8 mouse cellular contexts compared by ENCODE assay signal in genomic region chr2:160730797-160731116, GRCm38 (mm10). TPM values are rescaled to one million over a fixed set of nuclear protein-coding genes. Genes with fewer than 3 reads are reported as not detected.
DNase-seq lines count a peak whose midpoint lies in the region; ATAC-seq lines count a peak whose summit lies in the region.

No protein-coding gene starts in this region.

- ATAC-seq in kidney, embryonic 16.5 days (ENCODE audit: low FRiP score, low TSS enrichment): no peak
- peak; percentile 65 for ATAC-seq in hindbrain, embryonic 15.5 days (ENCODE audit: low FRiP score, low read depth)
- ATAC-seq in midbrain, embryonic 16.5 days: no peak; the same call in 1 of the 2 replicates

- H3K27ac ChIP-seq in kidney, embryonic 16.5 days (ENCODE audit: low read length): no peak overlapping the region
- 0 out of 2 replicates have a peak overlapping the region, but pooled peaks have one; percentile 40 for H3K27ac ChIP-seq in brown adipose tissue, adult 24 weeks (replicated peaks; ENCODE audit: low read depth, low read length)
- peak overlapping the region; percentile 98 for H3K27ac ChIP-seq in hindbrain, embryonic 15.5 days (replicated peaks)
- peak overlapping the region; percentile 97 for H3K27ac ChIP-seq in midbrain, embryonic 16.5 days (ENCODE audit: low read length)

- no peaks in the 10 kb centered on the region for H3K27me3 ChIP-seq in kidney, embryonic 16.5 days (ENCODE audit: insufficient read depth, low read length)
- H3K27me3 ChIP-seq in hindbrain, embryonic 15.5 days: no peaks in the 10 kb centered on the region
- H3K27me3 ChIP-seq in midbrain, embryonic 16.5 days (ENCODE audit: control insufficient read depth, insufficient read depth, low read depth, low read length): no peaks in the 10 kb centered on the region

- peak overlapping the region; percentile 91 for H3K4me2 ChIP-seq in kidney, embryonic 16.5 days (replicated peaks; ENCODE audit: low read depth, low read length)
- peak overlapping the region; percentile 83 for H3K4me2 ChIP-seq in hindbrain, embryonic 15.5 days
- H3K4me2 ChIP-seq in midbrain, embryonic 16.5 days (ENCODE audit: low read length): peak overlapping the region; percentile 97

- H3K4me1 ChIP-seq in kidney, embryonic 16.5 days (ENCODE audit: insufficient read depth, low read length): peaks cover 44% of the 10 kb centered on the region
- peaks cover 33% of the 10 kb centered on the region for H3K4me1 ChIP-seq in brown adipose tissue, adult 24 weeks (ENCODE audit: control insufficient read depth, insufficient read depth, insufficient read length, low read length)
- H3K4me1 ChIP-seq in hindbrain, embryonic 15.5 days (replicated peaks): peaks cover 48% of the 10 kb centered on the region
- H3K4me1 ChIP-seq in midbrain, embryonic 16.5 days (ENCODE audit: control insufficient read depth, insufficient read depth, low read length): peaks cover 41% of the 10 kb centered on the region

- peaks cover 9% of the 10 kb centered on the region; the same call in 1 of the 2 replicates for H3K36me3 ChIP-seq in kidney, embryonic 16.5 days (ENCODE audit: insufficient read depth, low read length)
- peaks cover under 1% of the 10 kb centered on the region; the same call in 1 of the 2 replicates for H3K36me3 ChIP-seq in hindbrain, embryonic 15.5 days
- no peaks in the 10 kb centered on the region for H3K36me3 ChIP-seq in midbrain, embryonic 16.5 days (ENCODE audit: control insufficient read depth, insufficient read depth, low read length)

- no peak for DNase-seq in kidney, postnatal 36 days
- DNase-seq in adrenal gland, adult 18-20 months (ENCODE audit: low spot score in 2 of 2): no peak
- DNase-seq in gastrocnemius, postnatal 25 days: no peak
- DNase-seq in left cerebral cortex, adult 8-10 months (ENCODE audit: low spot score in 2 of 2): no peak

- no peaks in the 10 kb centered on the region for H3K9me3 ChIP-seq in kidney, embryonic 16.5 days (ENCODE audit: low read length)
- no peaks in the 10 kb centered on the region for H3K9me3 ChIP-seq in hindbrain, embryonic 15.5 days
- H3K9me3 ChIP-seq in midbrain, embryonic 16.5 days (replicated peaks; ENCODE audit: control insufficient read depth, low read length, poor library complexity, severe bottlenecking): no peaks in the 10 kb centered on the region

- WGBS in kidney, embryonic 16.5 days: 3% methylated on average over 19 of the region's 19 CpGs
- WGBS in hindbrain, embryonic 15.5 days: 5% methylated on average over 19 of the region's 19 CpGs
- 7% methylated on average over 19 of the region's 19 CpGs for WGBS in midbrain, embryonic 16.5 days

- peak overlapping the region; percentile 90 for H3K4me3 ChIP-seq in kidney, embryonic 16.5 days (ENCODE audit: low read length)
- H3K4me3 ChIP-seq in brown adipose tissue, adult 24 weeks (ENCODE audit: insufficient read depth, low read depth, low read length): peak overlapping the region; percentile 84
- peak overlapping the region; percentile 86 for H3K4me3 ChIP-seq in hindbrain, embryonic 15.5 days
- H3K4me3 ChIP-seq in midbrain, embryonic 16.5 days (ENCODE audit: low read depth, low read length): peak overlapping the region; percentile 92

- H3K9ac ChIP-seq in kidney, embryonic 16.5 days (replicated peaks; ENCODE audit: low read length): peak overlapping the region; percentile 98
- H3K9ac ChIP-seq in hindbrain, embryonic 15.5 days: peak overlapping the region; percentile 100
- peak overlapping the region; percentile 99 for H3K9ac ChIP-seq in midbrain, embryonic 16.5 days (ENCODE audit: low read depth, low read length)

RNA-seq across cellular contexts. Expression of gene Plcg1, which starts 0.3 kb away (rescaled TPM):
- 49.9 and 50.6 TPM in 2 replicates for polyA plus RNA-seq in kidney, embryonic 16.5 days (2015; fragmentation: Nextera tagmentation; extraction: Ambion mirVana)
- polyA plus RNA-seq in brown adipose tissue, adult 24 weeks (2012; ENCODE audit: insufficient read depth, insufficient read length, missing spikeins): 18.2 TPM in 2 replicates
- polyA plus RNA-seq in hindbrain, embryonic 15.5 days (2015; fragmentation: Nextera tagmentation; extraction: Ambion mirVana): 55.1 and 56.5 TPM in 2 replicates
- polyA plus RNA-seq in midbrain, embryonic 16.5 days (2015; fragmentation: Nextera tagmentation; extraction: Ambion mirVana): 52.1 and 57.3 TPM in 2 replicates
- total RNA-seq in adrenal gland, adult 18-20 months (2021): 10 to 100 TPM; 39.4 to 56.8 TPM
- total RNA-seq in gastrocnemius, postnatal 25 days (2021): 10 to 100 TPM; 19.8 to 24.5 TPM
- total RNA-seq in left cerebral cortex, adult 8-10 months (2022): 100 to 1,000 TPM; 103 to 121 (median 114) TPM
